Mouse (Mus musculus) stomach, postnatal 0 days (tissue): ENCODE measurements around the gene Olfr212.
"Not testable (repeated sequence)": the region's sequence is repeated elsewhere in the genome, so short reads cannot be mapped to it uniquely, and the experiment has no call there.

ENCODE experiments used
- CTCF ChIP-seq: IDR thresholded peaks from 2 replicates; pipeline ENCODE4 v1.5.1; 2016; ENCODE audit warnings: antibody characterized with exemption, low read depth, mild to moderate bottlenecking, moderate library complexity
- EP300 ChIP-seq: optimal IDR thresholded peaks from 2 replicates; pipeline ENCODE3; 2016; ENCODE audit warnings: antibody characterized with exemption

GRCm38 (mm10) chr6:116506302-116507003 is at the start of gene Olfr212:
- TF ChIP-seq CTCF, EP300: not testable (repeated sequence)
